Mouse (Mus musculus) heart, adult 18-20 months (tissue): ENCODE measurements around the gene Fam149b. TPM values are rescaled to one million over a fixed set of nuclear protein-coding genes. Genes with fewer than 3 reads are reported as not detected.
"Not testable (repeated sequence)": the region's sequence is repeated elsewhere in the genome, so short reads cannot be mapped to it uniquely, and the experiment has no call there.

ENCODE experiments used
- DNase-seq, 2 experiments: peaks; one replicate each; pipeline ENCODE4 v3.0.0; 2021 to 2022; ENCODE audit warnings: mixed read lengths in 1 of 2
- long read RNA-seq, 2 experiments: library from polyadenylated mRNA; stranded (forward); transcript quantifications; one replicate each; pipeline ENCODE4 v2.0.0; 2021
- total RNA-seq, 2 experiments: library from RNA; stranded (reverse); gene quantifications; 2 replicates each; pipeline ENCODE4 v1.2.3; 2021

Fam149b gene
- 10 to 100 TPM; 28.7 to 33.3 TPM for total RNA-seq
- long read RNA-seq, experiment 1, full-length matches to known transcripts: 11 of 33 reads
- long read RNA-seq, experiment 1, partial matches to known transcripts: 6 of 33 reads
- long read RNA-seq, experiment 1, other reads (novel, unspliced or antisense): 16 of 33 reads
- long read RNA-seq, experiment 2, full-length matches to known transcripts: 6 of 36 reads
- long read RNA-seq, experiment 2, partial matches to known transcripts: 6 of 36 reads
- long read RNA-seq, experiment 2, other reads (novel, unspliced or antisense): 24 of 36 reads

DNA sequence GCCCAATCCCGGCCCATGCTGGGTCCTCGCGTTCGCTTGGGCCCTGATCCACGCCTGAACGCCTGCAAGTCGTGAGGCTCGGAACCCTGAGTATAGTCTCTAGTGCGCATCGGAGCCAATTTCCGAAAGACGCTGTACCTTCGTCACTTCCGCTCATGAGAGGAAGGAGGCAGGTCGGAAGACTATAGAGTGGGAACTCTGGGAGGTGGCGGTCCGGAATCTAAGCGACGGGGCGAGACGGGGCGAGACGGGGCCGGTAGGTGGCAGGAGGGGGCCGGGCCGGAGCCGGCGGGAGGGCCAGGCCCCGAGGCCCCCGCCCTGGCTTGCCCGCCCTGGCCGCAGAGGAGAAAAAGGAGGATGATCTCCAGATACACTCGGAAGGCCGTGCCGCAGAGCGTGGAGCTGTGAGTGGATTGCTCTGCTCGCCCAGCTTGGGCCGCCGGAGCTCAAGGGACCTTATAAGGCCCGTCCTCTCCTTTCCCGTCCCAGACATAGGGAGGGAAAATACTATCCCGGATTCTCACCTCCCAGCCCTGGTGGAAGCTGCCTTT is at the start of gene Fam149b, which contains the start of gene Ecd:
TSS of gene Fam149b (plus strand) at position 172 of the 551 bp plus-strand sequence.
TSS of gene Ecd (minus strand) at position 131 of the 551 bp plus-strand sequence.
- DNase-seq: peak; percentile 94 to 98

DNA sequence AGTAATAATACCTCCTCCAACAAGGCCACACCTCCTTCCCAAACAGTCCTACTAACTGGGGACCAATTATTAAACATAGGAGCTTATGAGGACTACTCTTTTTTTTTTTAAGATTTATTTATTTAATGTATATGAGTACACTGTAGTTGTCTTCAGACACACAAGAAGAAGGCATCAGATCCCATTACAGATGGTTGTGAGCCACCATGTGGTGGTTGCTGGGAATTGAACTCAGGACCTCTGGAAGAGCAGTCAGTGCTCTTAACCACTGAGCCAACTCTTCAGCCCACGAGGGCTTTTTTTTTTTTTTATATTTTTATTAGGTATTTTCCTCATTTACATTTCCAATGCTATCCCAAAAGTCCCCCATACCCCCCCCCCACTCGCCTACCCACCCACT is 42.9 kb upstream of the Fam149b start:
- DNase-seq: not testable (repeated sequence)

DNA sequence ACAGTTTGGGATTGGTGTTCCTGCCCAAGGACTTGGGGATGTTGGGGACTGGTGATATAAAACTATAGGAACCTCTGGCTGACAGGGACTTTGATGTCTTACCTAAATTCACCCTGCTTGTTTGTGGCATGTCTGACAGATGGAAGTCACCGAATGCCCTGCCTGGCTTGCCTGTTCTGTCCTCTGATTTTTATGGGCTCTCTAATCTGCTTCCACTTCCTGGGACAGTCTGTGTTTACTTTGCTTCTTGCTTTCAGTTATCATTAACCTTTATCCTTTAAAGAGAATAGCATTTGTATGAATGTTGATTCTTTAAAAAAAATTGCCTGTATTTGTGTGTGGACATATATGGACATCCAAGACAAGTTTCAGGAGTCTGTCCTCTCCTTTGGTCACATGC is 32.8 kb upstream of the Fam149b start:
- no peak for DNase-seq

- DNase-seq: peak; percentile 23 to 64
These were observed 28.5 kb upstream of the Fam149b start for GRCm38 (mm10) chr14:20319420-20319819.

- no peak for DNase-seq
These were observed 23.8 kb upstream of the Fam149b start for GRCm38 (mm10) chr14:20324196-20324595.

GRCm38 (mm10) chr14:20328474-20328873 is 19.5 kb upstream of the Fam149b start:
- DNase-seq: no peak

- no peak for DNase-seq
These were observed 16.6 kb upstream of the Fam149b start for GRCm38 (mm10) chr14:20331316-20331715.

DNA sequence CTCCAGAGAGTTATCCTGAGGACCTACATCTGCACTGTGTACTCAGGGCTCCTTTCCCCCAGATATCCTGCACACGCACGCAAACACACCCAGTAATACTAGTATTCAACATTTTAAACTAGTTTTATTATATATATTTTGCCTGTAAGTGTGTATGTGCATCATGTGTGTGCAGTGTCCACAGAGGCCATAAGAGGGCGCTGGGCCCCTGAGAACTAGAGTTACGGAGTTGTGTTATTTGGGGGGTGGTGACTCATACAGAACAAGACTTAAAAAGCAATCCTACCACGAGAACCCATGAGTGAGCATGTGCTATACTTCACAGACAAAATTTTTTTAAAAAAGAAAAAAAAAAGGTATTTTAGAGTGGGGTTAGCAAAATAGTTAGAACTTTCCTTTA is 8.5 kb upstream of the Fam149b start:
- no peak for DNase-seq

- peak; percentile 12 to 45 for DNase-seq
These were observed 7.8 kb upstream of the Fam149b start for GRCm38 (mm10) chr14:20340149-20340548.

DNA sequence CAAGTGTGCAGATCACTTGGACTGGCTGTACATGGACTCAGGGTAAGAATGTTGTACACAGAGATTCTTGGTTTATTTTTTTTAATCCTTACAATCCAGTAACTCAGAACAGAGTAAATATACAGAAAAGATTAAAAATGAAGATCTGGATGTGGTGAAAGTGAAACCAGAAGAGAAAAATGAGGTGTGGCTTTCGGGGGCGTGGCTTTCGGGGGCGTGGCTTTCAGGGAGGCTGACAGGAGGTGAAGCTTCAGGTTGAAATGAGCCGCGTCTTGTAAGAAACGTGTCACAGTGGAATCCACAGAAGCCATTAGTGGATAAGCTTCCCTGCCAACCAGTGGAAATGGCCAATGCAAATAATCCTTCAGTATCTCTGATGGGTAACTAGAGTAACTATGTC is 7.1 kb upstream of the Fam149b start:
- DNase-seq: no peak

DNA sequence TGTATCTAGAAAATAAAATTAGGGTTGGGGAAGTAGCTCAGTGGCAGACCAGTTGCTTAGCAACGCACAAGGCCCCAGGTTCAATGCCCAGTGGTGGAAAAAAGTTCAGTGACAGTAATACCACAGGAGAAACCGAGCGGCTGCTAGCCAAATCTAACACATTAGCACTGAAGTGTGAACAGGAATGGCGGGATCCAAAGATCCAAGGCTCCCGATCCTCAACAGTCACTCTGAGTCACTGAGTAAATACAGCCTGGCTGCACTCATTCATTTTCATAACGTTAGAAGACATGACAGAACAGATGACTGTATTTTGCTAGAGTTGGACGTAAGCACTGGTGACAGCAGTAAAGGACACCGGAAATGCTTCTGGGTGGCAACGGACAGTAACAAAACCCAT is 2.1 kb upstream of the Fam149b start:
- no peak for DNase-seq

DNA sequence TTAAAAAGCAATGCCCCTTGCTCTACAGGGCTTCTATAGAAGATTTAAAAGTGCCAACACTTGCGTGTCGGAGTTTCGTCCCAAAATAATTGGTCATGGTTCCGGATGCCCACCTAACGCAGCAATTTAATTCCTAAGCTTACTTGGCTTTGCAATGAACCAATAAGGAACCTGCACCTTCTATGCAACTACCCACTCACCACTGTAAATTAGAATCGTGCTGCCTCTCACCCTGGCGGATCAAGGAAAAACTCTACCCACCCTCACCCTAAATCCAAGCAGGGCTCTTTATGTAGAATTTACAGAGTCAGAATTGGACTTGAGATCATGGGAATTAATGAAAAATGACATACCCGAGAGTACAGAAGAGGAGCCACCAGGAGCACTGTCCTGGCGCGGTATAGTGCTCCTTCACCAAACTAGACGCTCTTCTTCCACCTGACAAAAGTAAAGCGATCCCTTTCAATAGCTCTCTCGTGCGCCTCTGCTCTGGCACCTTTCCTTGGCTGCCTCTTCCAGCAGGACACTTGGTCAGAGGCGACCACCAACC is 446 bp upstream of the Fam149b start:
- no peak for DNase-seq

DNA sequence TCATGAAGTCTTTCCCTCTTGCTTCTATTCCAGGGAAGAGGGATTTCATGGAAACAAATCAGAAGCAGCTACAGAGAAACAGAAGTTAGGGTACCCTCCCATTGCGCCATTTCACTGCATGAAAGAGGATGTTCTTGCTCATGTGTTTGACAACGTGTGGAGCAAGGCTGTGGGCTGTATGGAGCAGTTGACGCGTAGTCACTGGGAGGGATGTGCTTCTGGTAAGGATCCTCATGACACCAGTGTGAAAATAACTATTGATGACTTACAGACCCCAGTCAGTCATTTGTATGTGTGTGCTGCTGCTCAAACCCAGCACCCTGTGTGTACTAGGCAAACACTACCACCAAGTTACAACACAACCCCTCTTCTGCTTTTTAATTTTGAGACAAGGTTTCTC is 15.3 kb downstream of the Fam149b start:
- no peak for DNase-seq

GRCm38 (mm10) chr14:20368271-20368670 is 20.3 kb downstream of the Fam149b start:
- no peak for DNase-seq

- no peak for DNase-seq
These were observed 22.8 kb downstream of the Fam149b start for GRCm38 (mm10) chr14:20370798-20371197.

GRCm38 (mm10) chr14:20371854-20372253 is 23.9 kb downstream of the Fam149b start:
- DNase-seq: no peak

DNA sequence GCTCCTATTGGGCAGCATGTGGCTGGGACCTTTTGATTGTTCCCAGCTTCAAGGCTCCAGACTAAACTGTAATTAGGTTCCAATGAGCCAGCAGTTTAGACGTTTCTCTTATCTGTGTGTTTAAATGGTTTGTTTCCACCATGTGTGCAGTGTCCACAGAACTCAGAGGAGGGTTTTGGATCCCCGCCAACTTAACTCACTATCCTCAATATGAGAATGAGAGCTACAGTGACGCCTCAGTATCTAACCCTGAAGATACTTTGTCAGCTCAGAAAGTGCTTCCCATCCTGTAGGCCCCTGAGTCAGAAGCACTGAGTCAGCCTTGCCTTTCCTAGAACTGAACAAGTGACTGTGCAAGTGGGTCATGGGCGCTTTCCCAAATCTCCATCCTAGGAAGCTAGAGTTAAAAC is 29.2 kb downstream of the Fam149b start:
- DNase-seq: no peak

GRCm38 (mm10) chr14:20378313-20379061 is 30.5 kb downstream of the Fam149b start:
- DNase-seq: peak; percentile 31 to 47

DNA sequence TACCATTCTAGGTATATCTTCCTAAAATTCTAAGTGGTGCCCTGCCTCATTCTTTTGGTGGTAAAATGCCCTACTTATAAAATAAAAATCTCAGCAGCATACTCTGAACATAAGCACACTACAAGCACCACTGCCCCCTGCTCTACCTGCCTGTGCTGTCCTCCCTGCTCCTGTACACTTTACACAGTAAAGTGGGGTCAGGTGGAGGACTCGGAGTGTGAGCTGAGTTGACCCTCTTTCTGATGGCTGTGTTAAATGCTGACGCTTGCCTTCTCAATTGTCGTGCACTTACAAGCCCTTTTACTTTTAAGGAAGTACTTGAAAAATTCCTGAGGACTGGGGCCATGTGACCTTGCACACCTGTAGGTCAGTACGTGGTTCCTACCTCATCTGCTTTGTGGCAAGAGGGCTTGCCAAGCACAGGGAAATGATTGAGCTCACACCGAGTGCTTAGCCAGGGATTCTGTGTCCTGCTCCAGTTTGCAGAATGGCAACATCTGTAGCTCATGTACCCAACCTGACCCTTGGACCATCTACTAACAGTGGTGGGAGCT is 31.2 kb downstream of the Fam149b start:
- DNase-seq: no peak

- no peak for DNase-seq
These were observed 31.9 kb downstream of the Fam149b start for GRCm38 (mm10) chr14:20379753-20380430.

- peak; percentile 96 to 97 for DNase-seq
These were observed 40.6 kb downstream of the Fam149b start, which contains the start of gene Dnajc9 for GRCm38 (mm10) chr14:20388441-20389129. Dnajc9 (minus strand) TSS chr14:20388910.
